ENCODE assay signal across 9 mouse cellular contexts in the genomic region with DNA sequence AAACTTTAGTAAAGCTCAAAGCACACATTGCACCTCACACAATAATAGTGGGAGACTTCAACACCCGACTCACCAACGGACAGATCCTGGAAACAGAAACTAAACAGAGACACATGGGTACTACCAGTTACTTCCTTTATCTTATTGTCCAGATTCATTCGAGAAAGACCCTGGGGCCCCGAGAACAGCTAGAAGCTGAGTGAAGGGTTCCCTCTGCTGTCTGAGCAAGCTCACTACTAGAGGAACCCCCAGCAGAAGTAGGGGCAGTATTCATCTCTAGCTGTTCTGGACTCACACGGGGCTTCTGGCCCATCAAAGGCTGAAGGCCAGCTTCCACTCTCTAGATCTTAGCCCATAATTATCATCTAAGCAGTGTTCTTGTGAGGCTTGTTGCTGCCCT. TPM values are rescaled to one million over a fixed set of nuclear protein-coding genes. Genes with fewer than 3 reads are reported as not detected.
A peak's percentile ranks its signal among the peaks of the same experiment; 100 is the strongest.
DNase-seq lines count a peak whose midpoint lies in the region; ATAC-seq and TF ChIP-seq lines count a peak whose summit lies in the region.
"Had no signal": no experiment of that assay in that cellular context is flagged by ENCODE, and none has a peak within 500 bp of the region (broad histone marks: within the 10 kb centered on the region; RNA-seq: fewer than 3 reads in every experiment).

No protein-coding gene starts in this region.

- no peak overlapping the region for H3K27ac ChIP-seq in kidney, embryonic 16.5 days (ENCODE audit: low read length)
- no peak overlapping the region for H3K27ac ChIP-seq in kidney, embryonic 14.5 days (ENCODE audit: low read depth, low read length)
- H3K27ac ChIP-seq in CH12.LX (ENCODE audit: insufficient read depth, low read depth), result peak overlapping the region; percentile 75
- H3K27ac ChIP-seq in small intestine, adult 2 months (ENCODE audit: insufficient read depth, low read depth, low read length), result no peak overlapping the region
- H3K27ac ChIP-seq: embryonic facial prominence, embryonic 12.5 days had no signal

- no peaks in the 10 kb centered on the region for H3K36me3 ChIP-seq in kidney, embryonic 16.5 days (ENCODE audit: insufficient read depth, low read length)
- H3K36me3 ChIP-seq in kidney, embryonic 14.5 days (ENCODE audit: control insufficient read depth, insufficient read depth, low read length), result no peaks in the 10 kb centered on the region
- H3K36me3 ChIP-seq in CH12.LX (replicated peaks in 1 of 2; ENCODE audit: control insufficient read depth in 1 of 2, insufficient read depth in 1 of 2, low read length in 1 of 2), result peaks cover 20 to 57% of the 10 kb centered on the region in 2 experiments
- H3K36me3 ChIP-seq in small intestine, adult 2 months (ENCODE audit: control insufficient read depth, insufficient read depth, low read length), result no peaks in the 10 kb centered on the region
- H3K36me3 ChIP-seq: embryonic facial prominence, embryonic 12.5 days had no signal

- WGBS in kidney, embryonic 16.5 days, result 54% methylated on average over 5 of the region's 5 CpGs
- WGBS in kidney, embryonic 14.5 days, result 59% methylated on average over 5 of the region's 5 CpGs
- WGBS in small intestine, adult 2 months, result 25% methylated on average over 5 of the region's 5 CpGs

- H3K79me2 ChIP-seq in CH12.LX (replicated peaks; ENCODE audit: control insufficient read depth, extremely low read depth, insufficient read depth, poor library complexity, severe bottlenecking), result peaks cover 15% of the 10 kb centered on the region

- dilution Hi-C loops in CH12.LX (cut with MboI; ENCODE audit: extremely low pct_ligation_motif_present, extremely low pct_unique_long_range_greater_than_20kb, low sequenced_read_pairs), result no loop called here

- H3K9ac ChIP-seq in kidney, embryonic 16.5 days (replicated peaks; ENCODE audit: low read length), result no peak overlapping the region
- H3K9ac ChIP-seq in kidney, embryonic 14.5 days (ENCODE audit: low read depth, low read length), result no peak overlapping the region
- peak overlapping the region; percentile 45 for H3K9ac ChIP-seq in CH12.LX (ENCODE audit: insufficient read depth, low read depth)
- H3K9ac ChIP-seq: embryonic facial prominence, embryonic 12.5 days had no signal

- no peaks in the 10 kb centered on the region for H3K27me3 ChIP-seq in kidney, embryonic 16.5 days (ENCODE audit: insufficient read depth, low read length)
- no peaks in the 10 kb centered on the region for H3K27me3 ChIP-seq in kidney, embryonic 14.5 days (ENCODE audit: control insufficient read depth, insufficient read depth, low read length)
- no peaks in the 10 kb centered on the region for H3K27me3 ChIP-seq in CH12.LX (replicated peaks)
- H3K27me3 ChIP-seq in small intestine, adult 2 months (ENCODE audit: control insufficient read depth, insufficient read depth, low read length), result no peaks in the 10 kb centered on the region
- H3K27me3 ChIP-seq: embryonic facial prominence, embryonic 12.5 days had no signal

- TF ChIP-seq RAD21 in CH12.LX (IDR thresholded peaks at IDR 0.05; ENCODE audit: low read depth, low read length), result peak; percentile 86

- no peak for TF ChIP-seq POLR2A in CH12.LX (IDR thresholded peaks at IDR 0.05; ENCODE audit: low read depth, low read length)
- no peak for TF ChIP-seq POLR2A in small intestine, adult 2 months (IDR thresholded peaks at IDR 0.05; ENCODE audit: low read depth, low read length)

- TF ChIP-seq CTCF in CH12.LX (conservative IDR thresholded peaks at IDR 0.05 in 1 of 2, IDR thresholded peaks at IDR 0.05 in 1 of 2; ENCODE audit: low read depth in 2 of 2, low read length in 2 of 2), result peak; percentile 16 to 86; a peak in 2 of 4 replicates
- peak; percentile 22; the same call in 1 of the 2 replicates for TF ChIP-seq CTCF in small intestine, adult 2 months (IDR thresholded peaks at IDR 0.05; ENCODE audit: extremely low read depth, insufficient read length, insufficient replicate concordance, low read depth, low read length)

- no peak overlapping the region for H3K4me3 ChIP-seq in kidney, embryonic 16.5 days (ENCODE audit: low read length)
- H3K4me3 ChIP-seq in kidney, embryonic 14.5 days (ENCODE audit: low read length), result no peak overlapping the region
- H3K4me3 ChIP-seq in CH12.LX (replicated peaks in 1 of 3; ENCODE audit: low read depth in 2 of 3, low read length in 2 of 3, poor library complexity in 1 of 3), result no peak overlapping the region
- no peak overlapping the region for H3K4me3 ChIP-seq in small intestine, adult 2 months (ENCODE audit: low read depth, low read length)
- H3K4me3 ChIP-seq: embryonic facial prominence, embryonic 12.5 days had no signal

- no peak overlapping the region for H3K4me2 ChIP-seq in kidney, embryonic 16.5 days (replicated peaks; ENCODE audit: low read depth, low read length)
- no peak overlapping the region for H3K4me2 ChIP-seq in kidney, embryonic 14.5 days (replicated peaks; ENCODE audit: low read depth, low read length)
- no peak overlapping the region; the same call in 1 of the 2 replicates for H3K4me2 ChIP-seq in CH12.LX (ENCODE audit: insufficient read depth, low read depth, poor library complexity, severe bottlenecking)
- H3K4me2 ChIP-seq: embryonic facial prominence, embryonic 12.5 days had no signal

- DNase-seq in B cell, adult 2 months, result peak; percentile 51 to 61
- DNase-seq in CH12.LX (ENCODE audit: extremely low read depth), result peak; percentile 85
- DNase-seq in ovary, adult 18-20 months (ENCODE audit: low spot score), result no peak
- DNase-seq in MN1 (ENCODE audit: low spot score), result no peak

- no peaks in the 10 kb centered on the region for H3K4me1 ChIP-seq in kidney, embryonic 16.5 days (ENCODE audit: insufficient read depth, low read length)
- H3K4me1 ChIP-seq in kidney, embryonic 14.5 days (ENCODE audit: control insufficient read depth, insufficient read depth, low read length), result no peaks in the 10 kb centered on the region
- peaks cover 34 to 60% of the 10 kb centered on the region in 2 experiments for H3K4me1 ChIP-seq in CH12.LX (ENCODE audit: control insufficient read depth in 1 of 2, insufficient read depth in 2 of 2)
- H3K4me1 ChIP-seq in small intestine, adult 2 months (ENCODE audit: control insufficient read depth, insufficient read depth, insufficient read length, low read length), result no peaks in the 10 kb centered on the region
- H3K4me1 ChIP-seq: embryonic facial prominence, embryonic 12.5 days had no signal

- peak; percentile 9; the same call in 1 of the 2 replicates for TF ChIP-seq EP300 in CH12.LX (IDR thresholded peaks at IDR 0.05; ENCODE audit: low read length)

- H3K9me3 ChIP-seq in kidney, embryonic 16.5 days (ENCODE audit: low read length), result no peaks in the 10 kb centered on the region
- no peaks in the 10 kb centered on the region for H3K9me3 ChIP-seq in kidney, embryonic 14.5 days (ENCODE audit: control insufficient read depth, low read length)
- H3K9me3 ChIP-seq in CH12.LX (replicated peaks; ENCODE audit: low read length), result peaks cover 2% of the 10 kb centered on the region
- H3K9me3 ChIP-seq: embryonic facial prominence, embryonic 12.5 days had no signal

- ATAC-seq in kidney, embryonic 16.5 days (ENCODE audit: low FRiP score, low TSS enrichment), result 0 out of 2 replicates have a peak, but pooled peaks have one; percentile 42
- ATAC-seq in kidney, embryonic 14.5 days (ENCODE audit: low FRiP score, low TSS enrichment), result no peak
- ATAC-seq in inflammation-experienced regulatory T-cells, adult 6 months, result peak; percentile 27

- in situ Hi-C loops in CH12.LX (cut with MboI; ENCODE audit: low pct_ligation_motif_present, low pct_unique_long_range_greater_than_20kb, low sequenced_read_pairs), result loop anchor here (5.0 kb wide), 3 partner anchors 88 to 213 kb away; no protein-coding TSS in a partner anchor

TF ChIP-seq in CH12.LX, 34 proteins besides CTCF, POLR2A, EP300 and RAD21 (continues in another document):
- TF ChIP-seq RCOR1 (conservative IDR thresholded peaks at IDR 0.05; ENCODE audit: low read depth, low read length) (0 out of 2 replicates have a peak, but pooled peaks have one; percentile 16), NELFE (IDR thresholded peaks at IDR 0.05; ENCODE audit: low read depth, low read length) (peak; percentile 17; the same call in 1 of the 2 replicates), UBTF (IDR thresholded peaks at IDR 0.05; ENCODE audit: low read depth, low read length) (no peak), MAFK (IDR thresholded peaks at IDR 0.05; ENCODE audit: insufficient replicate concordance, low read length) (no peak), HCFC1 (IDR thresholded peaks at IDR 0.05; ENCODE audit: low read depth, low read length) (no peak), JUND (conservative IDR thresholded peaks at IDR 0.05; ENCODE audit: low read depth, low read length) (0 out of 2 replicates have a peak, but pooled peaks have one; percentile 24), JUN (IDR thresholded peaks at IDR 0.05; ENCODE audit: insufficient read depth, low read depth, low read length) (peak; percentile 32; the same call in 1 of the 2 replicates), ZKSCAN1 (IDR thresholded peaks at IDR 0.05; ENCODE audit: borderline replicate concordance, low read depth, low read length) (no peak), MAX (IDR thresholded peaks at IDR 0.05; ENCODE audit: low read length) (no peak), ETS1 (conservative IDR thresholded peaks at IDR 0.05; ENCODE audit: low read depth, low read length) (no peak), E2F4 (IDR thresholded peaks at IDR 0.05; ENCODE audit: insufficient replicate concordance, low read depth, low read length) (no peak), BHLHE40 (IDR thresholded peaks at IDR 0.05; ENCODE audit: low read depth, low read length) (no peak), ZMIZ1 (IDR thresholded peaks at IDR 0.05; ENCODE audit: low read depth, low read length) (no peak), ELF1 (IDR thresholded peaks at IDR 0.05; ENCODE audit: low read depth, low read length) (peak; percentile 45; the same call in 1 of the 2 replicates), MAZ (IDR thresholded peaks at IDR 0.05; ENCODE audit: low read depth, low read length) (0 out of 2 replicates have a peak, but pooled peaks have one; percentile 53), KAT2A (IDR thresholded peaks at IDR 0.05; ENCODE audit: insufficient replicate concordance, low read length) (no peak), ZNF384 (IDR thresholded peaks at IDR 0.05; ENCODE audit: low read depth, low read length) (no peak), SIN3A (IDR thresholded peaks at IDR 0.05; ENCODE audit: low read length) (peak; percentile 69; the same call in 1 of the 2 replicates)

RNA-seq across cellular contexts. Expression of gene Tnfsf8, which starts 20.7 kb away (rescaled TPM):
- polyA plus RNA-seq in kidney, embryonic 16.5 days (2015; fragmentation: Nextera tagmentation; extraction: Ambion mirVana), result 0.07 TPM in 1 of 2 replicates, not detected in the other
- not detected in 2 replicates for polyA plus RNA-seq in kidney, embryonic 14.5 days (2014; fragmentation: Nextera tagmentation; extraction: Ambion mirVana)
- 15.6 and 22.8 TPM in 2 replicates for total RNA-seq in CH12.LX (2012; rRNA removed)
- total RNA-seq in CH12.LX (2014; rRNA removed), result 67.9 and 72.5 TPM in 2 replicates
- 19.4 and 19.8 TPM in 2 replicates for polyA plus RNA-seq in CH12.LX (2012; ENCODE audit: insufficient read length, low read depth)
- polyA plus RNA-seq in inflammation-experienced regulatory T-cells, adult 6 months (2017; shearing (Covaris generic)), result 100 to 1,000 TPM in 2 of 3 experiments, 10 to 100 TPM in 1; 86.1 to 126 (median 123) TPM
- polyA plus RNA-seq in small intestine, adult 2 months (2012; rRNA removed), result 0.06 and 0.13 TPM in 2 replicates
- polyA plus RNA-seq: embryonic facial prominence, embryonic 12.5 days had no signal

Comparison
In these comparisons a context has a peak if more than half of its experiments do, and no peak if none do; other contexts are left out.
1. DNase-seq: peak in B cell, adult 2 months (2 of 2) and CH12.LX (single experiment); none in ovary, adult 18-20 months (single experiment) and MN1 (single experiment).
2. RNA of gene Tnfsf8, which starts 20.7 kb away (polyA plus RNA-seq): 86.1 to 126 TPM in inflammation-experienced regulatory T-cells, adult 6 months and 19.4 to 19.8 TPM in CH12.LX; 0.06 to 0.13 TPM in small intestine, adult 2 months, 0.07 TPM in kidney, embryonic 16.5 days and not detected in kidney, embryonic 14.5 days; every median in the first group is over 10 times any median in the second.